Mouse (Mus musculus) forebrain, embryonic 13.5 days (tissue): ENCODE measurements around the gene 4933424G06Rik. TPM values are rescaled to one million over a fixed set of nuclear protein-coding genes. Genes with fewer than 3 reads are reported as not detected.
"Not testable (repeated sequence)": the region's sequence is repeated elsewhere in the genome, so short reads cannot be mapped to it uniquely, and the experiment has no call there.

Experiments
- ATAC-seq: fragments of 200-750 bp; cut with Nextera tagmentation; 2 replicates; pipeline ENCODE4 v1.8.0; 2017
- H3K27ac ChIP-seq: fragments of 300-500 bp; sonication (generic); 2 replicates; pipeline ENCODE4 v1.5.1; 2015; ENCODE audit warnings: inconsistent platforms, mild to moderate bottlenecking, moderate library complexity
- H3K27me3 ChIP-seq: fragments of 300-500 bp; sonication (generic); 2 replicates; pipeline ENCODE4 v1.6.1; 2015; ENCODE audit warnings: mild to moderate bottlenecking, inconsistent platforms
- H3K36me3 ChIP-seq: fragments of 300-500 bp; sonication (generic); 2 replicates; pipeline ENCODE4 v1.6.1; 2015; ENCODE audit warnings: mild to moderate bottlenecking, inconsistent platforms; ENCODE audit not compliant: poor library complexity, severe bottlenecking
- H3K4me1 ChIP-seq: fragments of 300-500 bp; sonication (generic); 2 replicates; pipeline ENCODE4 v1.6.1; 2015; ENCODE audit warnings: inconsistent platforms
- H3K4me2 ChIP-seq: fragments of 300-500 bp; sonication (generic); 2 replicates; pipeline ENCODE4 v1.6.1; 2015; ENCODE audit warnings: inconsistent platforms, mild to moderate bottlenecking, moderate library complexity
- H3K4me3 ChIP-seq: fragments of 300-500 bp; sonication (generic); 2 replicates; pipeline ENCODE4 v1.5.1; 2015; ENCODE audit warnings: mild to moderate bottlenecking, inconsistent platforms
- H3K9ac ChIP-seq: fragments of 300-500 bp; sonication (generic); 2 replicates; pipeline ENCODE4 v1.6.1; 2015; ENCODE audit warnings: mild to moderate bottlenecking, inconsistent platforms
- H3K9me3 ChIP-seq: fragments of 300-500 bp; sonication (generic); replicated peaks from 2 replicates; pipeline ENCODE4 v1.6.1; 2016; ENCODE audit warnings: inconsistent platforms
- WGBS: fragments of 180-500 bp; shearing (Covaris S2); methylation state at CpG from one replicate; pipeline ENCODE4 v1.1.7; 2015; 5-methylcytosine and 5-hydroxymethylcytosine counted together
- polyA plus RNA-seq: library from polyadenylated mRNA; unstranded; fragments of >200 nt; fragmentation: Nextera tagmentation; extraction: Ambion mirVana; gene quantifications from 2 replicates; pipeline ENCODE4 v1.2.1, GENCODE M21; 2015

4933424G06Rik gene
- 0.69 TPM in 1 of 2 replicates, not detected in the other for polyA plus RNA-seq

GRCm38 (mm10) chr1:36709854-36710280, at the start of gene 4933424G06Rik:
TSS of gene 4933424G06Rik (plus strand) at chr1:36710149.
- peak within 1 kb of the TSS; percentile 80 for H3K4me2 ChIP-seq
- peak within 1 kb of the TSS; percentile 54 for H3K27ac ChIP-seq
- peaks cover 4% of the 10 kb centered on the region; the same call in 1 of the 2 replicates for H3K9me3 ChIP-seq
- WGBS: 2% methylated on average over 29 of the region's 29 CpGs
- ATAC-seq: peak; percentile 98
- peaks cover 19% of the 10 kb centered on the region for H3K4me1 ChIP-seq
- peak within 1 kb of the TSS; percentile 94 for H3K9ac ChIP-seq
- H3K36me3 ChIP-seq: peaks cover 31% of the 10 kb centered on the region
- peak within 1 kb of the TSS; percentile 95 for H3K4me3 ChIP-seq
- no peaks in the 10 kb centered on the region for H3K27me3 ChIP-seq

GRCm38 (mm10) chr1:36664457-36664856, 45.5 kb upstream of the 4933424G06Rik start:
- Histone ChIP-seq H3K36me3 (no peaks in the 10 kb centered on the region), H3K27me3 (no peaks in the 10 kb centered on the region), H3K4me1 (no peaks in the 10 kb centered on the region), H3K4me2 (no peak overlapping the region), H3K9ac (no peak overlapping the region), H3K9me3 (no peaks in the 10 kb centered on the region), H3K4me3 (no peak overlapping the region), H3K27ac (no peak overlapping the region)
- 77% methylated on average over 4 of the region's 4 CpGs for WGBS
- no peak for ATAC-seq

GRCm38 (mm10) chr1:36665165-36665723, 44.7 kb upstream of the 4933424G06Rik start:
- WGBS: 77% methylated on average over 11 of the region's 11 CpGs
- no peaks in the 10 kb centered on the region for H3K36me3 ChIP-seq
- no peaks in the 10 kb centered on the region for H3K4me1 ChIP-seq
- no peaks in the 10 kb centered on the region for H3K9me3 ChIP-seq
- no peak for ATAC-seq
- H3K27me3 ChIP-seq: no peaks in the 10 kb centered on the region
- H3K4me2 ChIP-seq: no peak overlapping the region
- no peak overlapping the region for H3K4me3 ChIP-seq
- H3K9ac ChIP-seq: no peak overlapping the region
- H3K27ac ChIP-seq: no peak overlapping the region

GRCm38 (mm10) chr1:36665934-36666333, 44.0 kb upstream of the 4933424G06Rik start:
- WGBS: 71% methylated on average over 4 of the region's 4 CpGs
- Histone ChIP-seq H3K27me3 (no peaks in the 10 kb centered on the region), H3K9ac (no peak overlapping the region), H3K4me2 (no peak overlapping the region), H3K27ac (no peak overlapping the region), H3K4me1 (no peaks in the 10 kb centered on the region), H3K4me3 (no peak overlapping the region), H3K36me3 (no peaks in the 10 kb centered on the region), H3K9me3 (no peaks in the 10 kb centered on the region)
- no peak for ATAC-seq

GRCm38 (mm10) chr1:36668007-36668406, 41.9 kb upstream of the 4933424G06Rik start:
- not testable (repeated sequence) for H3K36me3 ChIP-seq, H3K27me3 ChIP-seq, H3K9ac ChIP-seq, H3K4me2 ChIP-seq, H3K9me3 ChIP-seq, H3K27ac ChIP-seq, ATAC-seq, H3K4me3 ChIP-seq, H3K4me1 ChIP-seq
- WGBS: 79% methylated on average over 4 of the region's 4 CpGs

- no peak overlapping the region for H3K27ac ChIP-seq
- H3K4me3 ChIP-seq: no peak overlapping the region
- H3K27me3 ChIP-seq: no peaks in the 10 kb centered on the region
- H3K9ac ChIP-seq: no peak overlapping the region
- no peaks in the 10 kb centered on the region for H3K4me1 ChIP-seq
- ATAC-seq: no peak
- 76% methylated on average over 4 of the region's 4 CpGs for WGBS
- no peaks in the 10 kb centered on the region for H3K36me3 ChIP-seq
- no peak overlapping the region for H3K4me2 ChIP-seq
- H3K9me3 ChIP-seq: no peaks in the 10 kb centered on the region
Measured at GRCm38 (mm10) chr1:36670256-36670655, 39.7 kb upstream of the 4933424G06Rik start.

GRCm38 (mm10) chr1:36671260-36671659, 38.7 kb upstream of the 4933424G06Rik start:
- no peak for ATAC-seq
- Histone ChIP-seq H3K4me2 (no peak overlapping the region), H3K27me3 (no peaks in the 10 kb centered on the region), H3K27ac (no peak overlapping the region), H3K9me3 (no peaks in the 10 kb centered on the region), H3K9ac (no peak overlapping the region), H3K4me1 (no peaks in the 10 kb centered on the region), H3K4me3 (no peak overlapping the region), H3K36me3 (no peaks in the 10 kb centered on the region)
- WGBS: 91% methylated on average over 10 of the region's 10 CpGs

GRCm38 (mm10) chr1:36672648-36673350, 37.1 kb upstream of the 4933424G06Rik start:
- H3K4me2 ChIP-seq: no peak overlapping the region
- no peak overlapping the region for H3K27ac ChIP-seq
- H3K36me3 ChIP-seq: no peaks in the 10 kb centered on the region
- ATAC-seq: no peak
- 55% methylated on average over 16 of the region's 16 CpGs for WGBS
- no peaks in the 10 kb centered on the region for H3K4me1 ChIP-seq
- H3K27me3 ChIP-seq: no peaks in the 10 kb centered on the region
- no peak overlapping the region for H3K4me3 ChIP-seq
- H3K9me3 ChIP-seq: no peaks in the 10 kb centered on the region
- H3K9ac ChIP-seq: no peak overlapping the region

- Histone ChIP-seq H3K9ac (no peak overlapping the region), H3K27me3 (no peaks in the 10 kb centered on the region), H3K4me1 (no peaks in the 10 kb centered on the region), H3K36me3 (no peaks in the 10 kb centered on the region), H3K27ac (no peak overlapping the region), H3K9me3 (no peaks in the 10 kb centered on the region), H3K4me3 (no peak overlapping the region), H3K4me2 (no peak overlapping the region)
- WGBS: 78% methylated on average over 3 of the region's 3 CpGs
- no peak for ATAC-seq
Measured at GRCm38 (mm10) chr1:36674936-36675335, 35.0 kb upstream of the 4933424G06Rik start.

- no peaks in the 10 kb centered on the region for H3K9me3 ChIP-seq
- H3K9ac ChIP-seq: no peak overlapping the region
- H3K4me3 ChIP-seq: no peak overlapping the region
- 36% methylated on average over 7 of the region's 7 CpGs for WGBS
- no peak overlapping the region for H3K4me2 ChIP-seq
- no peaks in the 10 kb centered on the region for H3K4me1 ChIP-seq
- no peaks in the 10 kb centered on the region for H3K36me3 ChIP-seq
- no peak for ATAC-seq
- no peak overlapping the region for H3K27ac ChIP-seq
- no peaks in the 10 kb centered on the region for H3K27me3 ChIP-seq
Measured at GRCm38 (mm10) chr1:36680893-36681292, 29.1 kb upstream of the 4933424G06Rik start.

GRCm38 (mm10) chr1:36682620-36683355, 27.2 kb upstream of the 4933424G06Rik start, which contains the start of gene Fam178b:
TSS of gene Fam178b (minus strand) at chr1:36683183.
- H3K9ac ChIP-seq: no peak within 1 kb of the TSS
- no peaks in the 10 kb centered on the region for H3K36me3 ChIP-seq
- no peak within 1 kb of the TSS for H3K27ac ChIP-seq
- H3K4me1 ChIP-seq: no peaks in the 10 kb centered on the region
- no peaks in the 10 kb centered on the region for H3K9me3 ChIP-seq
- ATAC-seq: no peak
- WGBS: 92% methylated on average over 39 of the region's 39 CpGs
- no peak within 1 kb of the TSS for H3K4me3 ChIP-seq
- H3K4me2 ChIP-seq: no peak within 1 kb of the TSS
- H3K27me3 ChIP-seq: no peaks in the 10 kb centered on the region

GRCm38 (mm10) chr1:36683810-36684467, 26.0 kb upstream of the 4933424G06Rik start:
- ATAC-seq: peak; percentile 83
- no peak overlapping the region for H3K4me3 ChIP-seq
- WGBS: 10% methylated on average over 13 of the region's 13 CpGs

More at GRCm38 (mm10) chr1:36683810-36684467, 26.0 kb upstream of the 4933424G06Rik start:
- no peaks in the 10 kb centered on the region for H3K4me1 ChIP-seq
- H3K27me3 ChIP-seq: no peaks in the 10 kb centered on the region
- H3K27ac ChIP-seq: no peak overlapping the region
- no peaks in the 10 kb centered on the region for H3K36me3 ChIP-seq
- no peak overlapping the region for H3K4me2 ChIP-seq
- no peaks in the 10 kb centered on the region for H3K9me3 ChIP-seq
- H3K9ac ChIP-seq: no peak overlapping the region
